Mouse (Mus musculus): Measurements from ENCODE around the gene Slitrk4. TPM values are rescaled to one million over a fixed set of nuclear protein-coding genes. Genes with fewer than 3 reads are reported as not detected.

The Slitrk4 gene
- polyA plus RNA-seq, 1 experiment from 2014 or later: 6.8 TPM

Other genes with a start within 250 kb of the Slitrk4 start
- gene Gm6760, start 124.8 kb downstream of the Slitrk4 start, polyA plus RNA-seq (2014; fragmentation: Nextera tagmentation; extraction: Ambion mirVana): not detected in 2 replicates
- 0.26 and 0.64 TPM in 2 replicates for gene 3830417A13Rik, start 103.4 kb downstream of the Slitrk4 start, polyA plus RNA-seq (2014; fragmentation: Nextera tagmentation; extraction: Ambion mirVana)